Mouse (Mus musculus): ENCODE data around the gene Gm10799.
"Not testable (repeated sequence)": the region's sequence is repeated elsewhere in the genome, so short reads cannot be mapped to it uniquely, and the experiment has no call there.

The Gm10799 gene

GRCm38 (mm10) chr2:104069704-104070185 is 1.4 kb upstream of the Gm10799 start, which contains the start of gene Cd59b:
Gene Cd59b (plus strand): TSS chr2:104069849.
- in situ Hi-C loops (cut with MboI; ENCODE audit: low sequenced_read_pairs) = no loop called here

- in situ Hi-C loops (cut with MboI; ENCODE audit: low sequenced_read_pairs) = not testable (repeated sequence)
Measured at GRCm38 (mm10) chr2:104065526-104065925, 2.8 kb downstream of the Gm10799 start, which contains the start of gene Gm10912. Gene Gm10912 (plus strand): TSS chr2:104065826.

GRCm38 (mm10) chr2:104064152-104064551 is 4.2 kb downstream of the Gm10799 start:
- in situ Hi-C loops (cut with MboI; ENCODE audit: low sequenced_read_pairs) = no loop called here

- in situ Hi-C loops (cut with MboI; ENCODE audit: low sequenced_read_pairs) = no loop called here
Measured at GRCm38 (mm10) chr2:104062665-104063064, 5.7 kb downstream of the Gm10799 start.

- in situ Hi-C loops (cut with MboI; ENCODE audit: low sequenced_read_pairs) = no loop called here
Measured at GRCm38 (mm10) chr2:104060996-104061395, 7.4 kb downstream of the Gm10799 start.

- in situ Hi-C loops (cut with MboI; ENCODE audit: low sequenced_read_pairs) = no loop called here
Measured at GRCm38 (mm10) chr2:104059786-104060185, 8.6 kb downstream of the Gm10799 start.

- in situ Hi-C loops (cut with MboI; ENCODE audit: low sequenced_read_pairs) = no loop called here
Measured at GRCm38 (mm10) chr2:104058954-104059353, 9.4 kb downstream of the Gm10799 start.

GRCm38 (mm10) chr2:104058381-104058780 is 10.0 kb downstream of the Gm10799 start:
- in situ Hi-C loops (cut with MboI; ENCODE audit: low sequenced_read_pairs) = no loop called here

GRCm38 (mm10) chr2:104044479-104045080 is 23.8 kb downstream of the Gm10799 start:
- in situ Hi-C loops (cut with MboI; ENCODE audit: low sequenced_read_pairs) = no loop called here

- in situ Hi-C loops (cut with MboI; ENCODE audit: low sequenced_read_pairs) = no loop called here
Measured at GRCm38 (mm10) chr2:104043624-104044478, 24.5 kb downstream of the Gm10799 start.

GRCm38 (mm10) chr2:104042766-104043165 is 25.6 kb downstream of the Gm10799 start:
- in situ Hi-C loops (cut with MboI; ENCODE audit: low sequenced_read_pairs) = no loop called here

GRCm38 (mm10) chr2:104041632-104042031 is 26.7 kb downstream of the Gm10799 start:
- in situ Hi-C loops (cut with MboI; ENCODE audit: low sequenced_read_pairs) = no loop called here

- in situ Hi-C loops (cut with MboI; ENCODE audit: low sequenced_read_pairs) = no loop called here
Measured at GRCm38 (mm10) chr2:104038236-104038635, 30.1 kb downstream of the Gm10799 start.

GRCm38 (mm10) chr2:104036316-104036715 is 32.0 kb downstream of the Gm10799 start:
- in situ Hi-C loops (cut with MboI; ENCODE audit: low sequenced_read_pairs) = no loop called here

- in situ Hi-C loops (cut with MboI; ENCODE audit: low sequenced_read_pairs) = no loop called here
Measured at GRCm38 (mm10) chr2:104035595-104035994, 32.8 kb downstream of the Gm10799 start.

- in situ Hi-C loops (cut with MboI; ENCODE audit: low sequenced_read_pairs) = no loop called here
Measured at GRCm38 (mm10) chr2:104034832-104035472, 33.4 kb downstream of the Gm10799 start.

GRCm38 (mm10) chr2:104032056-104032455 is 36.3 kb downstream of the Gm10799 start:
- in situ Hi-C loops (cut with MboI; ENCODE audit: low sequenced_read_pairs) = no loop called here

GRCm38 (mm10) chr2:104030381-104030780 is 38.0 kb downstream of the Gm10799 start:
- in situ Hi-C loops (cut with MboI; ENCODE audit: low sequenced_read_pairs) = no loop called here

- in situ Hi-C loops (cut with MboI; ENCODE audit: low sequenced_read_pairs) = no loop called here
Measured at GRCm38 (mm10) chr2:104029074-104029473, 39.3 kb downstream of the Gm10799 start.

GRCm38 (mm10) chr2:104028139-104028723 is 40.1 kb downstream of the Gm10799 start, which contains the start of gene 4931422A03Rik:
Gene 4931422A03Rik (minus strand): TSS chr2:104028361.
- in situ Hi-C loops (cut with MboI; ENCODE audit: low sequenced_read_pairs) = no loop called here
